9 mouse cellular contexts compared by ENCODE assay signal in the genomic region with DNA sequence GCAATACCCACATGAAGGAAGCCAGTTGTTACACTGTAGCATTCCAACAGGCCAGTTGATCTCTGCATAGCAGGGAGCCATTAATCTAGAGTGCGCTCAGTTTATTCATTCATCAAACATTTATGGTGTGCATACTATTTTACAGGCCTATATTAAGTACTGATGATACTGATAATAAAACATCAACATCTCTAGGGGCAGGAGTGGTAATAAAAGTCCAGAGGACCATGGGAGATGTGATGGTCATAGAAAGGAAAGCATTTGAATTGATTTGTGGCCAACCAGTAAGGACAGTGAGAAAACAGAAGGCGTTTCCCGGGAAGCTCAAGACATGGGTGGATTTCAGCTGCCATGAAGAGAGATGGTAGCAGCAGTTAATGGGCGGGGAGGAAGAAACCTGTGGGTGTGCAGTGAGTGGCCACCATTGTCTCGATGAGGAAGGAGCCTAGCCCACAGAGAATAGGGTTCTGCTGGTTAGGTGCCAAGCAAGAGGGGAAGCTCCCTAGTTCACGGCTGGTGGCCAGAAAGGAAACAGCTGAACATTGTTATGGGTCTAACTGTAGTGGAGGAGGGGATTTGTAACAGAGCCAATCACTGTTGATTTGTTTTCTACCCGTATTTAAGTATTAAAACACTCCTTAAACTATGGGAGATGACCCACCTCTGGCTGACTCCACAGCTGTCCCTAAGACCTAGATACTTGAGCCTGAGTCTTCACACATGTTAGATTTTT.
A peak's percentile ranks its signal among the peaks of the same experiment; 100 is the strongest.
DNase-seq lines count a peak whose midpoint lies in the region; TF ChIP-seq lines count a peak whose summit lies in the region.
"Had no signal": no experiment of that assay in that cellular context is flagged by ENCODE, and none has a peak within 500 bp of the region (broad histone marks: within the 10 kb centered on the region; RNA-seq: fewer than 3 reads in every experiment).

No protein-coding gene starts in this region.

- peak; percentile 21 to 29 for DNase-seq in frontal cortex, postnatal 10 days (ENCODE audit: low spot score in 2 of 2)
- DNase-seq in frontal cortex, postnatal 25 days (ENCODE audit: low spot score in 2 of 2) = no peak
- DNase-seq in adrenal gland, postnatal 25 days = peak; percentile 23
- DNase-seq in heart, postnatal 4 days = peak; percentile 73
- DNase-seq in lung, adult 2 months = peak; percentile 42
- DNase-seq in spleen, postnatal 36 days (ENCODE audit: low spot score in 2 of 2) = peak; percentile 88 to 91
- DNase-seq in right cerebral cortex, adult 2 months (ENCODE audit: low spot score in 2 of 2) = no peak
- DNase-seq in cerebellum, postnatal 4 days (ENCODE audit: low spot score in 2 of 2) = no peak

- no peak overlapping the region for H3K4me3 ChIP-seq in lung, adult 2 months (replicated peaks; ENCODE audit: extremely low read depth, low read depth, low read length)
- H3K4me3 ChIP-seq: embryonic facial prominence, embryonic 13.5 days had no signal

- peaks cover 27% of the 10 kb centered on the region for H3K4me1 ChIP-seq in lung, adult 2 months (ENCODE audit: control insufficient read depth, insufficient read depth, low read length)

- TF ChIP-seq CTCF in lung, adult 2 months (IDR thresholded peaks at IDR 0.05; ENCODE audit: insufficient read depth, low read length) = no peak

- 26% methylated on average over 7 of the region's 7 CpGs for WGBS in lung, adult 2 months

- TF ChIP-seq POLR2A in lung, adult 2 months (IDR thresholded peaks at IDR 0.05; ENCODE audit: borderline replicate concordance, extremely low read depth, low read depth, low read length) = no peak

Comparison
In these comparisons a context has a peak if more than half of its experiments do, and no peak if none do; other contexts are left out.
1. DNase-seq: peak in frontal cortex, postnatal 10 days (2 of 2), adrenal gland, postnatal 25 days (single experiment), heart, postnatal 4 days (single experiment), lung, adult 2 months (single experiment) and spleen, postnatal 36 days (2 of 2); none in frontal cortex, postnatal 25 days (0 of 2), right cerebral cortex, adult 2 months (0 of 2) and cerebellum, postnatal 4 days (0 of 2).